Mouse (Mus musculus): Measurements from ENCODE around the gene Havcr2.
"Not testable (repeated sequence)": the region's sequence is repeated elsewhere in the genome, so short reads cannot be mapped to it uniquely, and the experiment has no call there.

Gene Havcr2

GRCm38 (mm10) chr11:46454453-46455045 lies at the start of gene Havcr2:
Havcr2 (plus strand) TSS chr11:46454935.
- no peak for DNase-seq (ENCODE audit: low read depth, low spot score)

GRCm38 (mm10) chr11:46404986-46405385 lies 49.7 kb upstream of the Havcr2 start:
- DNase-seq (ENCODE audit: low read depth, low spot score) = no peak

GRCm38 (mm10) chr11:46406721-46407120 lies 48.0 kb upstream of the Havcr2 start:
- DNase-seq (ENCODE audit: low read depth, low spot score) = no peak

GRCm38 (mm10) chr11:46410018-46410563 lies 44.6 kb upstream of the Havcr2 start:
- no peak for DNase-seq (ENCODE audit: low read depth, low spot score)

- DNase-seq (ENCODE audit: low read depth, low spot score) = no peak
These were observed 36.3 kb upstream of the Havcr2 start for GRCm38 (mm10) chr11:46418438-46418837.

- no peak for DNase-seq (ENCODE audit: low read depth, low spot score)
These were observed 35.9 kb upstream of the Havcr2 start for GRCm38 (mm10) chr11:46418860-46419259.

GRCm38 (mm10) chr11:46421086-46421888 lies 33.4 kb upstream of the Havcr2 start:
- no peak for DNase-seq (ENCODE audit: low read depth, low spot score)

- not testable (repeated sequence) for DNase-seq (ENCODE audit: low read depth, low spot score)
These were observed 26.6 kb upstream of the Havcr2 start for GRCm38 (mm10) chr11:46428131-46428530.

- DNase-seq (ENCODE audit: low read depth, low spot score) = no peak
These were observed 24.6 kb upstream of the Havcr2 start for GRCm38 (mm10) chr11:46430123-46430522.

- DNase-seq (ENCODE audit: low read depth, low spot score) = peak; percentile 69
These were observed 23.6 kb upstream of the Havcr2 start for GRCm38 (mm10) chr11:46431129-46431528.

- DNase-seq (ENCODE audit: low read depth, low spot score) = no peak
These were observed 19.4 kb upstream of the Havcr2 start for GRCm38 (mm10) chr11:46435363-46435762.

GRCm38 (mm10) chr11:46436760-46437458 lies 17.8 kb upstream of the Havcr2 start, which contains the start of gene Med7:
Med7 (plus strand) TSS chr11:46436925.
- peak; percentile 91 for DNase-seq (ENCODE audit: low read depth, low spot score)

GRCm38 (mm10) chr11:46437459-46438000 lies 17.2 kb upstream of the Havcr2 start:
- DNase-seq (ENCODE audit: low read depth, low spot score) = no peak

- no peak for DNase-seq (ENCODE audit: low read depth, low spot score)
These were observed 15.7 kb upstream of the Havcr2 start for GRCm38 (mm10) chr11:46439005-46439543.

GRCm38 (mm10) chr11:46441774-46442173 lies 13.0 kb upstream of the Havcr2 start:
- no peak for DNase-seq (ENCODE audit: low read depth, low spot score)

GRCm38 (mm10) chr11:46443152-46443551 lies 11.6 kb upstream of the Havcr2 start:
- no peak for DNase-seq (ENCODE audit: low read depth, low spot score)

GRCm38 (mm10) chr11:46443979-46444378 lies 10.8 kb upstream of the Havcr2 start:
- no peak for DNase-seq (ENCODE audit: low read depth, low spot score)

- DNase-seq (ENCODE audit: low read depth, low spot score) = no peak
These were observed 8.6 kb upstream of the Havcr2 start for GRCm38 (mm10) chr11:46446150-46446549.

- DNase-seq (ENCODE audit: low read depth, low spot score) = no peak
These were observed 6.9 kb upstream of the Havcr2 start for GRCm38 (mm10) chr11:46447644-46448484.

GRCm38 (mm10) chr11:46449461-46450080 lies 5.2 kb upstream of the Havcr2 start:
- DNase-seq (ENCODE audit: low read depth, low spot score) = no peak
